Mouse (Mus musculus) testis, adult 2 months (tissue): ENCODE results near the gene Atxn3. TPM values are rescaled to one million over a fixed set of nuclear protein-coding genes. Genes with fewer than 3 reads are reported as not detected.
"Not testable (repeated sequence)": the region's sequence is repeated elsewhere in the genome, so short reads cannot be mapped to it uniquely, and the experiment has no call there.

ENCODE experiments used
- H3K27ac ChIP-seq: fragments of 200-500 bp; 2 replicates; pipeline ENCODE4 v1.5.1; 2012; ENCODE audit warnings: low read depth, low read length; ENCODE audit not compliant: control insufficient read depth, insufficient read depth
- H3K27me3 ChIP-seq: fragments of 200-500 bp; 2 replicates; pipeline ENCODE4 v1.6.1; 2012; ENCODE audit warnings: mild to moderate bottlenecking, low read length, moderate library complexity; ENCODE audit not compliant: control insufficient read depth, insufficient read depth
- H3K36me3 ChIP-seq: fragments of 200-500 bp; 2 replicates; pipeline ENCODE4 v1.6.1; 2012; ENCODE audit warnings: mild to moderate bottlenecking, low read length; ENCODE audit not compliant: control insufficient read depth, insufficient read depth
- H3K4me1 ChIP-seq: fragments of 200-500 bp; 2 replicates; pipeline ENCODE4 v1.6.1; 2012; ENCODE audit warnings: low read length; ENCODE audit not compliant: control insufficient read depth, insufficient read depth
- H3K4me3 ChIP-seq: fragments of 200-500 bp; 2 replicates; pipeline ENCODE4 v1.5.1; 2012; ENCODE audit warnings: low read depth, mild to moderate bottlenecking, low read length, moderate library complexity, mixed read lengths; ENCODE audit not compliant: control insufficient read depth
- CTCF ChIP-seq: fragments of 200-500 bp; IDR thresholded peaks from 2 replicates; pipeline ENCODE4 v1.5.1; 2012; ENCODE audit warnings: low read depth, mild to moderate bottlenecking, inconsistent platforms, low read length, moderate library complexity; ENCODE audit not compliant: control insufficient read depth, insufficient read depth, insufficient replicate concordance
- POLR2A ChIP-seq: fragments of 200-500 bp; IDR thresholded peaks from 2 replicates; pipeline ENCODE4 v1.6.1; 2012; ENCODE audit warnings: low read depth, mild to moderate bottlenecking, inconsistent platforms, low read length, moderate library complexity; ENCODE audit not compliant: control insufficient read depth
- polyA plus RNA-seq: library from polyadenylated mRNA; depleted of rRNA; stranded (reverse); fragments of >200 nt; gene quantifications from 2 replicates; pipeline ENCODE4 v1.2.3, GENCODE M21; 2012

The Atxn3 gene
- polyA plus RNA-seq, 1 experiment: 187 TPM

GRCm38 (mm10) chr12:101975601-101976571 lies 17.8 kb upstream of the Atxn3 start, which contains the start of gene Cpsf2:
Gene Cpsf2, plus strand, starts transcription at chr12:101975988.
- Histone ChIP-seq H3K4me1 (peaks cover 2% of the 10 kb centered on the region), H3K4me3 (peak within 1 kb of the TSS; percentile 90), H3K27ac (peak within 1 kb of the TSS; percentile 92), H3K27me3 (no peaks in the 10 kb centered on the region), H3K36me3 (peaks cover 1% of the 10 kb centered on the region; the same call in 1 of the 2 replicates)
- TF ChIP-seq CTCF (no peak), POLR2A (peak; percentile 53)

- Histone ChIP-seq H3K4me1 (peaks cover 2% of the 10 kb centered on the region), H3K4me3 (peak overlapping the region; percentile 90), H3K27me3 (no peaks in the 10 kb centered on the region), H3K36me3 (peaks cover 1% of the 10 kb centered on the region; the same call in 1 of the 2 replicates), H3K27ac (peak overlapping the region; percentile 92)
- no peak; the same call in 1 of the 2 replicates for TF ChIP-seq POLR2A
- TF ChIP-seq CTCF: no peak
Measured at GRCm38 (mm10) chr12:101975167-101975600, 17.1 kb upstream of the Atxn3 start.

GRCm38 (mm10) chr12:101974571-101974970 lies 16.5 kb upstream of the Atxn3 start:
- H3K36me3 ChIP-seq: peaks cover 1% of the 10 kb centered on the region; the same call in 1 of the 2 replicates
- peaks cover 2% of the 10 kb centered on the region for H3K4me1 ChIP-seq
- H3K27me3 ChIP-seq: no peaks in the 10 kb centered on the region
- peak overlapping the region; percentile 90; the same call in 1 of the 2 replicates for H3K4me3 ChIP-seq
- no peak overlapping the region for H3K27ac ChIP-seq
- TF ChIP-seq CTCF (no peak), POLR2A (no peak)

- TF ChIP-seq CTCF: no peak
- TF ChIP-seq POLR2A: no peak
- Histone ChIP-seq H3K27ac (no peak overlapping the region), H3K27me3 (no peaks in the 10 kb centered on the region), H3K36me3 (peaks cover 1% of the 10 kb centered on the region; the same call in 1 of the 2 replicates), H3K4me1 (peaks cover 2% of the 10 kb centered on the region), H3K4me3 (peak overlapping the region; percentile 84)
Measured at GRCm38 (mm10) chr12:101972230-101972629, 14.2 kb upstream of the Atxn3 start.

GRCm38 (mm10) chr12:101971311-101971710 lies 13.3 kb upstream of the Atxn3 start:
- H3K4me3 ChIP-seq: peak overlapping the region; percentile 21; the same call in 1 of the 2 replicates
- peaks cover 1% of the 10 kb centered on the region; the same call in 1 of the 2 replicates for H3K36me3 ChIP-seq
- no peak overlapping the region for H3K27ac ChIP-seq
- H3K27me3 ChIP-seq: no peaks in the 10 kb centered on the region
- H3K4me1 ChIP-seq: no peaks in the 10 kb centered on the region; the same call in 1 of the 2 replicates
- TF ChIP-seq CTCF: no peak
- TF ChIP-seq POLR2A: no peak

GRCm38 (mm10) chr12:101958960-101959780 lies 1.1 kb upstream of the Atxn3 start:
- H3K4me1 ChIP-seq, H3K36me3 ChIP-seq, H3K27me3 ChIP-seq: not testable (repeated sequence)
- peak overlapping the region; percentile 17; the same call in 1 of the 2 replicates for H3K27ac ChIP-seq
- H3K4me3 ChIP-seq: peak overlapping the region; percentile 100
